Mouse (Mus musculus) G1E (cell line): ENCODE measurements around the gene Pparg.

Experiments
- CTCF ChIP-seq: IDR thresholded peaks from 2 replicates; pipeline ENCODE4 v1.5.1; 2012; ENCODE audit warnings: low read depth, low read length, inconsistent platforms, mixed read lengths
- GATA1 ChIP-seq: IDR thresholded peaks from 2 replicates; pipeline ENCODE4 v1.6.1; 2012; ENCODE audit warnings: borderline replicate concordance, low read length, inconsistent platforms, mixed read lengths
- TAL1 ChIP-seq: conservative IDR thresholded peaks from 2 replicates; pipeline ENCODE4 v1.6.1; 2012; ENCODE audit warnings: low read depth, low read length, inconsistent platforms, mixed read lengths

DNA sequence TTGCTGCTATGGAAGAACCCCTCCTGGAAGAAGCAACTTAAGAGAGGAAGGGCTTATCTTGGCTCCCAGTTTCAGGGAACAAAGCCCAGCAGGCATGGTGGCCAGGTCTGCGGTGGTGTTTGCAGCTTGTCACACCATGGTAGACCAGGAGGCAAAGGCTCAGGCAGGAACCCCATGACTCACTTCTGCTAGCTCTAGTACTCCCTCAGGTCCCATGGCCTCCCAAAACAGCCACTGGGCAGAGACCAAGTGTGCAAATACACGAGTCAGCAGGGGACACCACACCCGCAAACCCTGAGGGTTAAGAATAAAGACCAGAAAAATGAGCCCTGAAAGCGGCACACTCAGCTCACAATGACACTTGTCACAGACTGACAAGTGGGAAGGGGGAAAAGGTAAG, 175.4 kb downstream of the Pparg start:
- TF ChIP-seq CTCF (no peak), TAL1 (no peak), GATA1 (no peak)
